Mouse (Mus musculus): Measurements from ENCODE around the gene Ppm1m. TPM values are rescaled to one million over a fixed set of nuclear protein-coding genes. Genes with fewer than 3 reads are reported as not detected.

The Ppm1m gene
- 8.7 and 9.0 TPM in 2 replicates for polyA plus RNA-seq (2012; rRNA removed)

GRCm38 (mm10) chr9:106199535-106200272 lies at the start of gene Ppm1m:
TSS of gene Ppm1m (minus strand) at chr9:106199746.

GRCm38 (mm10) chr9:106222261-106222851 lies 22.8 kb upstream of the Ppm1m start, which contains the start of gene Tlr9:
TSS of gene Tlr9 (plus strand) at chr9:106222598.

GRCm38 (mm10) chr9:106202819-106203636 lies 3.5 kb upstream of the Ppm1m start, which contains the start of gene Twf2:
TSS of gene Twf2 (plus strand) at chr9:106203108.

GRCm38 (mm10) chr9:106170556-106171345 lies 28.8 kb downstream of the Ppm1m start, which contains the start of gene Wdr82:
TSS of gene Wdr82 (plus strand) at chr9:106170928.

GRCm38 (mm10) chr9:106158037-106158491 lies 41.5 kb downstream of the Ppm1m start, which contains the start of gene Glyctk:
TSS of gene Glyctk (minus strand) at chr9:106158138.

Other genes with a start within 250 kb of the Ppm1m start
- 0.01 TPM in 2 replicates for gene Col6a5, start 239.1 kb downstream of the Ppm1m start, polyA plus RNA-seq (2012; rRNA removed)
- gene Col6a4, start 103.0 kb downstream of the Ppm1m start, polyA plus RNA-seq (2012; rRNA removed): 0.03 TPM in 2 replicates
- gene Glyctk, start 41.6 kb downstream of the Ppm1m start, polyA plus RNA-seq (2012; rRNA removed): 10.8 and 12.9 TPM in 2 replicates
- 23.6 and 29.7 TPM in 2 replicates for gene Wdr82, start 28.8 kb downstream of the Ppm1m start, polyA plus RNA-seq (2012; rRNA removed)
- gene Twf2, start 3.4 kb upstream of the Ppm1m start, polyA plus RNA-seq (2012; rRNA removed): 14.1 and 15.9 TPM in 2 replicates
- gene Tlr9, start 22.9 kb upstream of the Ppm1m start, polyA plus RNA-seq (2012; rRNA removed): 0.24 and 0.31 TPM in 2 replicates
- 27.4 and 36.1 TPM in 2 replicates for gene Alas1, start 48.9 kb upstream of the Ppm1m start, polyA plus RNA-seq (2012; rRNA removed)
- 15.0 and 18.7 TPM in 2 replicates for gene Poc1a, start 81.3 kb upstream of the Ppm1m start, polyA plus RNA-seq (2012; rRNA removed)
- gene Dusp7, start 168.9 kb upstream of the Ppm1m start, polyA plus RNA-seq (2012; rRNA removed): 7.6 and 8.5 TPM in 2 replicates
- gene Rpl29, start 229.7 kb upstream of the Ppm1m start, polyA plus RNA-seq (2012; rRNA removed): 761 and 850 TPM in 2 replicates
- gene Acy1, start 238.6 kb upstream of the Ppm1m start, polyA plus RNA-seq (2012; rRNA removed): 11.9 and 13.8 TPM in 2 replicates
- 15.2 and 18.6 TPM in 2 replicates for gene Abhd14b, start 247.7 kb upstream of the Ppm1m start, polyA plus RNA-seq (2012; rRNA removed)
- gene Abhd14a, start 247.9 kb upstream of the Ppm1m start, polyA plus RNA-seq (2012; rRNA removed): 15.4 and 17.1 TPM in 2 replicates